Mouse (Mus musculus): ENCODE data around the gene Tenm3.

- TF ChIP-seq CTCF (IDR thresholded peaks at IDR 0.05; ENCODE audit: borderline replicate concordance, insufficient read depth, low read length) (no peak), POLR2A (IDR thresholded peaks at IDR 0.05; ENCODE audit: low read depth, low read length) (no peak)
These were observed 329.5 kb downstream of the Tenm3 start for GRCm38 (mm10) chr8:48514230-48514629.
